Mouse (Mus musculus): Measurements from ENCODE around the gene Matn3. TPM values are rescaled to one million over a fixed set of nuclear protein-coding genes. Genes with fewer than 3 reads are reported as not detected.

The Matn3 gene
- total RNA-seq (2014; fragmentation: Nextera tagmentation) (not detected in 2 replicates), total RNA-seq (2017) (0.05 TPM in 1 of 2 replicates, not detected in the other), polyA plus RNA-seq (2012) (not detected in 2 replicates)

DNA sequence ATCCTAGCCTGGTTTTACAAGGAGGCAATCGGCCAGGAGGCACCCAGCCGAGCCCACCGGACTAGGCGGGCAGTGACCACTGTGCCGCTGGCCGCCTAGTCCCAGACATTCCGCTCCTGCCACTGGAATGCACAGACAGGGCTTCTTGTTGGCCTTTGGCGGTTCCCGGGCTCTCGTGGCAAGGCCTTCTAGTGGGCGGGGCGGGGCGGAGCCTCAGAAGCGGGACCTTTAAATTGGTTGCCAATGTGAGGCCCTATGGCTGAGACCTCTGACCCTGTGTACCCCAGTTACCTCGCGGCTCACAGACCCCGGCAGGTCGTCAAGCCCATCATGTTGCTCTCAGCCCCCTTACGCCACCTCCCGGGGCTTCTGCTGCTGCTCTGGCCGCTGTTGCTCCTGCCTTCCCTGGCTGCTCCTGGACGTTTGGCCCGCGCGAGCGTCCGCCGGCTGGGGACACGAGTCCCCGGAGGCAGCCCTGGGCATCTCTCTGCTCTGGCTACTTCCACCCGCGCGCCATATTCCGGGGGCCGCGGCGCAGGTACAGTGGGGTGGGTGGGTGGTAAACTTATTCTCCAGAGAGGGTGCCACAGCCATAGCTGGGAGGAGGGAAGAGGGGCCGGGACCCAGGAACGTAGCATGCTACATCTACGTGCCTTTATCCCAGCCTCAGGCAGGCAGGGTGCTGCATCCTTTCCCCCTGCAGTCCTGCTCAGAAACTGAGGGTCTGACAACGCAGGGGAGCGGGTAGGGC lies at the start of gene Matn3:
Gene Matn3 (plus strand): TSS at position 216 of the 751 bp plus-strand sequence.
- H3K4me3 ChIP-seq (ENCODE audit: low read depth, low read length): no peak within 1 kb of the TSS
- H3K36me3 ChIP-seq (replicated peaks): no peaks in the 10 kb centered on the region
- peaks cover 7% of the 10 kb centered on the region; the same call in 1 of the 2 replicates for H3K27me3 ChIP-seq (ENCODE audit: insufficient read depth, low read length)
- no peak for ATAC-seq (ENCODE audit: extremely low read depth, insufficient number of reproducible peaks, low FRiP score, poor library complexity, severe bottlenecking)
- no peaks in the 10 kb centered on the region for H3K9me3 ChIP-seq (replicated peaks)
- H3K4me1 ChIP-seq (ENCODE audit: insufficient read depth, low read depth, low read length): no peaks in the 10 kb centered on the region
- TF ChIP-seq GATA1 (IDR thresholded peaks at IDR 0.05; ENCODE audit: borderline replicate concordance, low read length) (no peak), POLR2AphosphoS5 (IDR thresholded peaks at IDR 0.05; ENCODE audit: insufficient replicate concordance, low read depth, low read length) (no peak), GATA2 (IDR thresholded peaks at IDR 0.05; ENCODE audit: borderline replicate concordance, low read depth, low read length) (no peak), TAL1 (conservative IDR thresholded peaks at IDR 0.05; ENCODE audit: low read depth, low read length) (no peak), CTCF (IDR thresholded peaks at IDR 0.05; ENCODE audit: low read depth, low read length) (no peak)
- DNase-seq (ENCODE audit: low spot score): no peak

GRCm38 (mm10) chr12:8898879-8899785 lies 48.6 kb upstream of the Matn3 start:
- DNase-seq (ENCODE audit: low spot score) (no peak), ATAC-seq (ENCODE audit: extremely low read depth, insufficient number of reproducible peaks, low FRiP score, poor library complexity, severe bottlenecking) (no peak)
- peaks cover 7% of the 10 kb centered on the region for H3K27me3 ChIP-seq (ENCODE audit: insufficient read depth, low read length)
- H3K36me3 ChIP-seq (replicated peaks): no peaks in the 10 kb centered on the region
- no peak overlapping the region for H3K4me3 ChIP-seq (ENCODE audit: low read depth, low read length)
- H3K9me3 ChIP-seq (replicated peaks): no peaks in the 10 kb centered on the region
- TF ChIP-seq TAL1 (conservative IDR thresholded peaks at IDR 0.05; ENCODE audit: low read depth, low read length) (no peak), CTCF (IDR thresholded peaks at IDR 0.05; ENCODE audit: low read depth, low read length) (no peak), GATA1 (IDR thresholded peaks at IDR 0.05; ENCODE audit: borderline replicate concordance, low read length) (no peak), GATA2 (IDR thresholded peaks at IDR 0.05; ENCODE audit: borderline replicate concordance, low read depth, low read length) (no peak), POLR2AphosphoS5 (IDR thresholded peaks at IDR 0.05; ENCODE audit: insufficient replicate concordance, low read depth, low read length) (no peak)
- H3K4me1 ChIP-seq (ENCODE audit: insufficient read depth, low read depth, low read length): no peaks in the 10 kb centered on the region

DNA sequence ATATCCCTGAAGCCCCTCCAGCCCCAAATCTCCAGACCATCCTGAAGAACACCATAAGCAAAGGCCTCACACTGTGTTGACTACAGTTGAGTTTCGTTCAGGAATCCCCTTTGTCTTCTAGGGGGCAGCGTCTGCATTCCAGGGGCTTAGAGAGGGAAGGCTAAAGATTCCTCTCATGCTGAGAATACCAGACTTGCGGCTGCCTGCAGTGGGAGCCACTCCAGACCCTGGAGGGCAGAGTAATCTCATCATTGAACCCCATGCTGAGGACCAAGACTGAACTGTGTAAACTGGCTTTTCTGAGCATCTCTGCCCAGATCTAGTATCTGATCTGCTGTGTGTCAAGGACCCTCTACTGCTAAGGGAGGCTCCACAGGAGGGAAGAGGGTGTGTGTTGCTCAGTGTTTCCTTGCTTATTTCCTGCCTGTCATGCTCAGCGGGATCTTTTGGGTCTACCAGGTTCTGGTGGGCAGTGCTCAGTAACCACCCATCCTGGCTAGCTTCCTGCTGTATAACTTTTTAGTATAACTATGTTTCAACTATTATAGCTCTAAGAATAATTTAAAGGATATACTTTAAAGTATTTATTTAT lies 47.5 kb upstream of the Matn3 start:
- ATAC-seq (ENCODE audit: extremely low read depth, insufficient number of reproducible peaks, low FRiP score, poor library complexity, severe bottlenecking) (no peak), DNase-seq (ENCODE audit: low spot score) (no peak)
- Histone ChIP-seq H3K9me3 (replicated peaks) (no peaks in the 10 kb centered on the region), H3K4me1 (ENCODE audit: insufficient read depth, low read depth, low read length) (no peaks in the 10 kb centered on the region), H3K4me3 (ENCODE audit: low read depth, low read length) (no peak overlapping the region), H3K36me3 (replicated peaks) (no peaks in the 10 kb centered on the region), H3K27me3 (ENCODE audit: insufficient read depth, low read length) (peaks cover 7% of the 10 kb centered on the region)
- TF ChIP-seq TAL1 (conservative IDR thresholded peaks at IDR 0.05; ENCODE audit: low read depth, low read length) (no peak), POLR2AphosphoS5 (IDR thresholded peaks at IDR 0.05; ENCODE audit: insufficient replicate concordance, low read depth, low read length) (no peak), CTCF (IDR thresholded peaks at IDR 0.05; ENCODE audit: low read depth, low read length) (no peak), GATA1 (IDR thresholded peaks at IDR 0.05; ENCODE audit: borderline replicate concordance, low read length) (no peak), GATA2 (IDR thresholded peaks at IDR 0.05; ENCODE audit: borderline replicate concordance, low read depth, low read length) (no peak)

DNA sequence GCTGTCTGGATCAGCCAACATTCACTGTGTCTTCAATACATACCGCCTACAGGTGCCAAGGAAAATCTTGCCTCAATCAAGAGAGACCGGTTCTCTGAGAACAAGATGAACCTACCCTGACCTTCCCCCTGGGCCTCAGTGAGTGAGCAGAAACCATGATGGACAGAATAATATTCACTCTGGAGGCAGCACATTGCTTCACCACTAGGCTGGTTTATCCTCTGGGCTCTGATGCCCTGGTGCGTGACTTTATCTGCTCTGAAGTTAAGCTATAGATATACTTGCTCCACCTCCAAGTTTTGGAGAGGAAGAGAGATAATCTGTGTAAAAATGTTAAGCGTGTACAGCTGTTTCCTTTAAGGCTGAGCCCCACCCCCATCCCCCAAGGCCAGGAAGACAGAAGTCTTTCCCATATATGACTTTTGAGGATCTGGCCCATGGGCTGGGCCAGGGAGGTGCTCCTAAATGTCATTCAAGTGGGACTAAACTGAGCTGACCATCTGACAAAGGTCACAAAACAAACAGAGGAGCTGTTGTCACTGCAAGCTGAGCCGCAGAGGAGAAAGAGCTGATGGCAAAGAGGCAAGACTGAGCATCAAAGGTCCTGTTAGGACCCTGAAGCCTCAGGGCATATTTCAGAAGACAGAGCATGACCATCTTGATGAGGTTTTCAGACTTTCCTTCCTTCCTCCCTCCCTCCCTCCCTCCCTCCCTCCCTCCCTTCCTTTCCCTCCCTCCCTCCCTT lies 46.6 kb upstream of the Matn3 start:
- ATAC-seq (ENCODE audit: extremely low read depth, insufficient number of reproducible peaks, low FRiP score, poor library complexity, severe bottlenecking) (no peak), DNase-seq (ENCODE audit: low spot score) (no peak)
- Histone ChIP-seq H3K4me1 (ENCODE audit: insufficient read depth, low read depth, low read length) (no peaks in the 10 kb centered on the region), H3K36me3 (replicated peaks) (no peaks in the 10 kb centered on the region), H3K9me3 (replicated peaks) (no peaks in the 10 kb centered on the region), H3K27me3 (ENCODE audit: insufficient read depth, low read length) (peaks cover 7% of the 10 kb centered on the region), H3K4me3 (ENCODE audit: low read depth, low read length) (no peak overlapping the region)
- TF ChIP-seq TAL1 (conservative IDR thresholded peaks at IDR 0.05; ENCODE audit: low read depth, low read length): no peak

GRCm38 (mm10) chr12:8901934-8902333 lies 45.8 kb upstream of the Matn3 start:
- H3K36me3 ChIP-seq (replicated peaks): no peaks in the 10 kb centered on the region
- H3K4me3 ChIP-seq (ENCODE audit: low read depth, low read length): no peak overlapping the region
- H3K9me3 ChIP-seq (replicated peaks): no peaks in the 10 kb centered on the region
- peaks cover 7% of the 10 kb centered on the region for H3K27me3 ChIP-seq (ENCODE audit: insufficient read depth, low read length)
- ATAC-seq (ENCODE audit: extremely low read depth, insufficient number of reproducible peaks, low FRiP score, poor library complexity, severe bottlenecking) (no peak), DNase-seq (ENCODE audit: low spot score) (no peak)
- TF ChIP-seq GATA1 (IDR thresholded peaks at IDR 0.05; ENCODE audit: borderline replicate concordance, low read length) (no peak), POLR2AphosphoS5 (IDR thresholded peaks at IDR 0.05; ENCODE audit: insufficient replicate concordance, low read depth, low read length) (no peak), CTCF (IDR thresholded peaks at IDR 0.05; ENCODE audit: low read depth, low read length) (no peak), GATA2 (IDR thresholded peaks at IDR 0.05; ENCODE audit: borderline replicate concordance, low read depth, low read length) (no peak), TAL1 (conservative IDR thresholded peaks at IDR 0.05; ENCODE audit: low read depth, low read length) (no peak)
- H3K4me1 ChIP-seq (ENCODE audit: insufficient read depth, low read depth, low read length): no peaks in the 10 kb centered on the region
